Mouse (Mus musculus): Measurements from ENCODE around the gene Cgrrf1.

DNA sequence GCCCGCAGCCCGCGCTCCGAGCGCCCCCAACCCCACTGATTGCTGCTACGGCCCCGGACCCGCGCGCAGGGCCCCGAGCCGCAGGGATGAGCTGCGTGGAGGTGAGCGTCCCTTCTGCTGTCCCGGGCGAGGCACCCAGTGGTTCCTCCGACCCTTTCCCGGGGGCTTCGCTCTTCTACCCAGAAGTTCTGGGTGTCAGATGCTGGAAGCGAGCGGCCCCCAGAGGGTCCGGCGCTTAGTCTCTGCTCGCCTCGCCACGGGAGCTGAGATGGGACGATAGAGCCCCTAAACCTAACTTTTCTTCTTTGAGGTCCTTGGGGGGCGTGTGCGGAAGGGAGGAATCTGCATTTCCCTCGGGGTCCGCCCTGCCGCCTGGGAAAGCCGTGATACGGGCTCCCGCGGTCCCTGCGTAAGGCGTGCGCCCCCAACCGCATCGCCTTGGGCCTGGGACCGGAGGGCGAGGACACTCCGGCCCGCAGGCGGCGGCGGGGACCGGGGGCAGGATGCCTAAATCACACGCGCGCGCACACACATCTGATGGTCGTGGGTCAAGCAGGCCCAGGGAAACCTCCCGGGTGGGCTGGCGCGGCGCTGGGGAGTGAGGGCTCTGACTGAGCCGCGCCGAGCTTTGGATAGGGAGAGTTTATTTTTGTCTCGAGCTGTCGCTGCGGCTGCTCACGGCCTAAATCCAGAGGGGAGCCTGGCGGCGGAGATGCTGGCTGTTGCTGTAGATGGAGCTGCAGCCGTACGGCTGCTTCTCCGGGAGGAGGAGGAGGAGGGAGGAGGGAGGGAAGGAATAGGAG is 51.3 kb downstream of the Cgrrf1 start:
- TF ChIP-seq CTCF (IDR thresholded peaks at IDR 0.05; ENCODE audit: insufficient read depth, low read length): no peak
- TF ChIP-seq POLR2A (IDR thresholded peaks at IDR 0.05; ENCODE audit: borderline replicate concordance, extremely low read depth, low read depth, low read length): no peak

Data from lung, adult 2 months (tissue).